Mouse (Mus musculus): ENCODE measurements at regions not wholly inside any gene's neighbourhood (a gene's known extent, or its start where the extent isn't known, plus 50 kb on each side); places are given as distances from the start of the nearest gene placed in this dataset.

- DNase-seq: peak; percentile 15
These were observed 173.9 kb upstream of the Clec14a start for GRCm38 (mm10) chr12:58443007-58443406.

GRCm38 (mm10) chr12:58441962-58442361, 172.9 kb upstream of the Clec14a start:
- DNase-seq: no peak

GRCm38 (mm10) chr12:58440666-58441065, 171.6 kb upstream of the Clec14a start:
- DNase-seq: no peak

- no peak for DNase-seq
These were observed 167.9 kb upstream of the Clec14a start for GRCm38 (mm10) chr12:58437031-58437430.

- no peak for DNase-seq
These were observed 165.4 kb upstream of the Clec14a start for GRCm38 (mm10) chr12:58434504-58434903.

- no peak for DNase-seq
These were observed 160.8 kb upstream of the Clec14a start for GRCm38 (mm10) chr12:58429929-58430328.

- no peak for DNase-seq
These were observed 157.7 kb upstream of the Clec14a start for GRCm38 (mm10) chr12:58426758-58427157.

- DNase-seq: no peak
These were observed 156.9 kb upstream of the Clec14a start for GRCm38 (mm10) chr12:58425961-58426360.

GRCm38 (mm10) chr12:58423581-58423980, 154.5 kb upstream of the Clec14a start:
- DNase-seq: no peak

- DNase-seq: no peak
These were observed 132.8 kb upstream of the Clec14a start for GRCm38 (mm10) chr12:58401904-58402303.

- DNase-seq: no peak
These were observed 91.2 kb upstream of the Clec14a start for GRCm38 (mm10) chr12:58360258-58360657.

GRCm38 (mm10) chr12:58334163-58334562, 65.1 kb upstream of the Clec14a start:
- DNase-seq: no peak

- no peak for DNase-seq
These were observed 60.8 kb upstream of the Clec14a start for GRCm38 (mm10) chr12:58329913-58330312.

GRCm38 (mm10) chr12:58323953-58324352, 54.9 kb upstream of the Clec14a start:
- no peak for DNase-seq

Data from adrenal gland, postnatal 10 days (tissue).